Mouse (Mus musculus): ENCODE data around the gene Srsf9. TPM values are rescaled to one million over a fixed set of nuclear protein-coding genes. Genes with fewer than 3 reads are reported as not detected.

Gene Srsf9
- polyA plus RNA-seq, 1 experiment from 2014 or later = 200 TPM

Other genes starting within 250 kb of the Srsf9 start
- 34.6 and 35.0 TPM in 2 replicates for gene Gm10401, start 228.9 kb upstream of the Srsf9 start, polyA plus RNA-seq (2015; fragmentation: Nextera tagmentation; extraction: Ambion mirVana)
- 22.3 and 24.1 TPM in 2 replicates for gene Acads, start 207.8 kb upstream of the Srsf9 start, polyA plus RNA-seq (2015; fragmentation: Nextera tagmentation; extraction: Ambion mirVana)
- 44.4 and 46.2 TPM in 2 replicates for gene Unc119b, start 192.2 kb upstream of the Srsf9 start, polyA plus RNA-seq (2015; fragmentation: Nextera tagmentation; extraction: Ambion mirVana)
- gene Mlec, start 169.0 kb upstream of the Srsf9 start, polyA plus RNA-seq (2015; fragmentation: Nextera tagmentation; extraction: Ambion mirVana) = 22.7 and 27.7 TPM in 2 replicates
- 9.2 and 9.8 TPM in 2 replicates for gene Cabp1, start 132.8 kb upstream of the Srsf9 start, polyA plus RNA-seq (2015; fragmentation: Nextera tagmentation; extraction: Ambion mirVana)
- gene Pop5, start 91.3 kb upstream of the Srsf9 start, polyA plus RNA-seq (2015; fragmentation: Nextera tagmentation; extraction: Ambion mirVana) = 96.9 and 98.6 TPM in 2 replicates
- gene Rnf10, start 54.3 kb upstream of the Srsf9 start, polyA plus RNA-seq (2015; fragmentation: Nextera tagmentation; extraction: Ambion mirVana) = 185 and 191 TPM in 2 replicates
- gene Coq5, start 47.5 kb upstream of the Srsf9 start, polyA plus RNA-seq (2015; fragmentation: Nextera tagmentation; extraction: Ambion mirVana) = 59.4 and 61.3 TPM in 2 replicates
- gene Dynll1, start 26.2 kb upstream of the Srsf9 start, polyA plus RNA-seq (2015; fragmentation: Nextera tagmentation; extraction: Ambion mirVana) = 1,446 and 1,524 TPM in 2 replicates
- 33.6 and 36.6 TPM in 2 replicates for gene Gatc, start 14.0 kb downstream of the Srsf9 start, polyA plus RNA-seq (2015; fragmentation: Nextera tagmentation; extraction: Ambion mirVana)
- 60.5 and 64.3 TPM in 2 replicates for gene Triap1, start 14.0 kb downstream of the Srsf9 start, polyA plus RNA-seq (2015; fragmentation: Nextera tagmentation; extraction: Ambion mirVana)
- gene Cox6a1, start 21.8 kb downstream of the Srsf9 start, polyA plus RNA-seq (2015; fragmentation: Nextera tagmentation; extraction: Ambion mirVana) = 968 and 991 TPM in 2 replicates
- 70.0 and 75.8 TPM in 2 replicates for gene Msi1, start 102.4 kb downstream of the Srsf9 start, polyA plus RNA-seq (2015; fragmentation: Nextera tagmentation; extraction: Ambion mirVana)
- not detected in 2 replicates for gene Pla2g1b, start 139.1 kb downstream of the Srsf9 start, polyA plus RNA-seq (2015; fragmentation: Nextera tagmentation; extraction: Ambion mirVana)
- 34.0 and 34.2 TPM in 2 replicates for gene Sirt4, start 157.5 kb downstream of the Srsf9 start, polyA plus RNA-seq (2015; fragmentation: Nextera tagmentation; extraction: Ambion mirVana)
- 19.1 and 19.7 TPM in 2 replicates for gene Pxn, start 179.5 kb downstream of the Srsf9 start, polyA plus RNA-seq (2015; fragmentation: Nextera tagmentation; extraction: Ambion mirVana)
- 1,000 and 1,018 TPM in 2 replicates for gene Rplp0, start 232.3 kb downstream of the Srsf9 start, polyA plus RNA-seq (2015; fragmentation: Nextera tagmentation; extraction: Ambion mirVana)
- gene Gcn1l1, start 238.1 kb downstream of the Srsf9 start, polyA plus RNA-seq (2015; fragmentation: Nextera tagmentation; extraction: Ambion mirVana) = 43.8 and 46.1 TPM in 2 replicates